In genomic region chr14:99579271-99579759, GRCm38 (mm10) we compare ENCODE assay signal across 9 mouse cellular contexts.
DNase-seq lines count a peak whose midpoint lies in the region; ATAC-seq and TF ChIP-seq lines count a peak whose summit lies in the region.
"Had no signal": no experiment of that assay in that cellular context is flagged by ENCODE, and none has a peak within 500 bp of the region (broad histone marks: within the 10 kb centered on the region; RNA-seq: fewer than 3 reads in every experiment).

No protein-coding gene starts in this region.

- peak overlapping the region; percentile 18 for H3K4me2 ChIP-seq in hindbrain, embryonic 16.5 days (ENCODE audit: low read length)
- peak overlapping the region; percentile 37; the same call in 1 of the 2 replicates for H3K4me2 ChIP-seq in limb, embryonic 14.5 days (replicated peaks; ENCODE audit: low read depth, low read length, severe bottlenecking)

- H3K27ac ChIP-seq in hindbrain, embryonic 16.5 days (ENCODE audit: low read depth, low read length), result no peak overlapping the region
- H3K27ac ChIP-seq in hindbrain, embryonic 10.5 days, result no peak overlapping the region
- no peak overlapping the region for H3K27ac ChIP-seq in limb, embryonic 14.5 days (replicated peaks; ENCODE audit: low read depth, low read length)

- ATAC-seq in hindbrain, embryonic 16.5 days, result peak; percentile 40; the same call in 1 of the 2 replicates
- ATAC-seq in limb, embryonic 14.5 days (ENCODE audit: low FRiP score, low read depth), result 0 out of 2 replicates have a peak, but pooled peaks have one; percentile 47
- ATAC-seq in monocyte, adult 5-6 weeks (replicated peaks; ENCODE audit: insufficient number of reproducible peaks, low FRiP score, low TSS enrichment, poor library complexity, severe bottlenecking), result no peak

- WGBS in hindbrain, embryonic 16.5 days, result 37% methylated on average over 10 of the region's 10 CpGs
- 30% methylated on average over 10 of the region's 10 CpGs for WGBS in hindbrain, embryonic 10.5 days
- 21% methylated on average over 10 of the region's 10 CpGs for WGBS in limb, embryonic 14.5 days

- H3K9me3 ChIP-seq in hindbrain, embryonic 16.5 days (ENCODE audit: control insufficient read depth, low read length), result no peaks in the 10 kb centered on the region
- H3K9me3 ChIP-seq in hindbrain, embryonic 10.5 days, result no peaks in the 10 kb centered on the region
- no peaks in the 10 kb centered on the region for H3K9me3 ChIP-seq in limb, embryonic 14.5 days (ENCODE audit: control insufficient read depth, low read length)

- H3K9ac ChIP-seq in hindbrain, embryonic 16.5 days (ENCODE audit: low read depth, low read length), result no peak overlapping the region
- no peak overlapping the region for H3K9ac ChIP-seq in limb, embryonic 14.5 days (ENCODE audit: low read depth, low read length, severe bottlenecking)

- no peak for DNase-seq in hindbrain, embryonic 10.5 days (ENCODE audit: low spot score)
- peak; percentile 33 for DNase-seq in urinary bladder, postnatal 14 days (ENCODE audit: low spot score)
- DNase-seq in urinary bladder, postnatal 25 days (ENCODE audit: low spot score), result no peak
- DNase-seq in limb, embryonic 14.5 days (ENCODE audit: low spot score), result peak; percentile 51
- DNase-seq in retina, embryonic 14.5 days (ENCODE audit: low spot score), result no peak
- no peak for DNase-seq in adrenal gland, postnatal 36 days

- H3K4me1 ChIP-seq in hindbrain, embryonic 16.5 days (ENCODE audit: control insufficient read depth, insufficient read depth, low read depth, low read length), result peaks cover 3% of the 10 kb centered on the region; the same call in 1 of the 2 replicates
- H3K4me1 ChIP-seq in hindbrain, embryonic 10.5 days (replicated peaks), result 0 out of 2 replicates have a peak, but pooled peaks cover 4% of the 10 kb centered on the region
- H3K4me1 ChIP-seq in limb, embryonic 14.5 days (ENCODE audit: control insufficient read depth, insufficient read depth, low read length), result peaks cover 17% of the 10 kb centered on the region; the same call in 1 of the 2 replicates

- H3K36me3 ChIP-seq in hindbrain, embryonic 16.5 days (ENCODE audit: control insufficient read depth, insufficient read depth, low read length), result no peaks in the 10 kb centered on the region
- H3K36me3 ChIP-seq in hindbrain, embryonic 10.5 days, result no peaks in the 10 kb centered on the region
- H3K36me3 ChIP-seq in limb, embryonic 14.5 days (ENCODE audit: control insufficient read depth, insufficient read depth, low read length), result no peaks in the 10 kb centered on the region

- no peak for TF ChIP-seq POLR2A in limb, embryonic 14.5 days (IDR thresholded peaks at IDR 0.05; ENCODE audit: borderline replicate concordance, extremely low read depth, insufficient read depth, insufficient read length)

- H3K4me3 ChIP-seq in hindbrain, embryonic 16.5 days (ENCODE audit: low read length), result no peak overlapping the region
- H3K4me3 ChIP-seq in hindbrain, embryonic 10.5 days, result no peak overlapping the region
- no peak overlapping the region for H3K4me3 ChIP-seq in limb, embryonic 14.5 days (replicated peaks; ENCODE audit: low read length)
- H3K4me3 ChIP-seq: myocyte had no signal

- H3K27me3 ChIP-seq in hindbrain, embryonic 16.5 days (replicated peaks; ENCODE audit: control insufficient read depth, insufficient read depth, low read length), result no peaks in the 10 kb centered on the region
- H3K27me3 ChIP-seq in hindbrain, embryonic 10.5 days (ENCODE audit: insufficient read depth, poor library complexity, severe bottlenecking), result no peaks in the 10 kb centered on the region
- no peaks in the 10 kb centered on the region for H3K27me3 ChIP-seq in limb, embryonic 14.5 days (ENCODE audit: control insufficient read depth, insufficient read depth, low read length)

Comparison
In these comparisons a context has a peak if more than half of its experiments do, and no peak if none do; other contexts are left out.
1. DNase-seq: peak in urinary bladder, postnatal 14 days (single experiment) and limb, embryonic 14.5 days (single experiment); none in hindbrain, embryonic 10.5 days (single experiment), urinary bladder, postnatal 25 days (single experiment), retina, embryonic 14.5 days (single experiment) and adrenal gland, postnatal 36 days (0 of 2).